Mouse (Mus musculus) midbrain, embryonic 16.5 days (tissue): Measurements from ENCODE around the gene Slc6a16. TPM values are rescaled to one million over a fixed set of nuclear protein-coding genes. Genes with fewer than 3 reads are reported as not detected.
A peak's percentile ranks its signal among the peaks of the same experiment; 100 is the strongest.

ENCODE experiments used
- ATAC-seq: fragments of 200-750 bp; cut with Nextera tagmentation; 2 replicates; pipeline ENCODE4 v1.8.0; 2017; ENCODE audit warnings: moderate TSS enrichment
- H3K27ac ChIP-seq: fragments of 300-500 bp; sonication (generic); 2 replicates; pipeline ENCODE4 v1.5.1; 2014; ENCODE audit warnings: mild to moderate bottlenecking, low read length, mixed read lengths
- H3K27me3 ChIP-seq: fragments of 300-500 bp; sonication (generic); 2 replicates; pipeline ENCODE4 v1.6.1; 2014; ENCODE audit warnings: low read depth, low read length, mixed read lengths; ENCODE audit not compliant: control insufficient read depth, insufficient read depth
- H3K36me3 ChIP-seq: fragments of 300-500 bp; sonication (generic); 2 replicates; pipeline ENCODE4 v1.6.1; 2014; ENCODE audit warnings: mild to moderate bottlenecking, low read length, moderate library complexity, mixed read lengths; ENCODE audit not compliant: control insufficient read depth, insufficient read depth
- H3K4me1 ChIP-seq: fragments of 300-500 bp; sonication (generic); 2 replicates; pipeline ENCODE4 v1.6.1; 2014; ENCODE audit warnings: mild to moderate bottlenecking, low read length, mixed read lengths; ENCODE audit not compliant: control insufficient read depth, insufficient read depth
- H3K4me2 ChIP-seq: fragments of 300-500 bp; sonication (generic); 2 replicates; pipeline ENCODE4 v1.6.1; 2014; ENCODE audit warnings: mild to moderate bottlenecking, low read length, mixed read lengths
- H3K4me3 ChIP-seq: fragments of 300-500 bp; sonication (generic); 2 replicates; pipeline ENCODE4 v1.5.1; 2014; ENCODE audit warnings: low read depth, mild to moderate bottlenecking, low read length, moderate library complexity, mixed read lengths
- H3K9ac ChIP-seq: fragments of 300-500 bp; sonication (generic); 2 replicates; pipeline ENCODE4 v1.6.1; 2014; ENCODE audit warnings: low read depth, low read length, mixed read lengths
- H3K9me3 ChIP-seq: fragments of 300-500 bp; sonication (generic); replicated peaks from 2 replicates; pipeline ENCODE4 v1.6.1; 2014; ENCODE audit warnings: mild to moderate bottlenecking, low read length, mixed read lengths; ENCODE audit not compliant: control insufficient read depth, poor library complexity, severe bottlenecking
- WGBS: fragments of 180-500 bp; shearing (Covaris S2); extraction: QIAGEN DNeasy Blood & Tissue Kit; methylation state at CpG from one replicate; pipeline ENCODE4 v1.1.7; 2014; 5-methylcytosine and 5-hydroxymethylcytosine counted together
- polyA plus RNA-seq: library from polyadenylated mRNA; unstranded; fragments of >200 nt; fragmentation: Nextera tagmentation; extraction: Ambion mirVana; gene quantifications from 2 replicates; pipeline ENCODE4 v1.2.1, GENCODE M21; 2015

The Slc6a16 gene
- 0.93 and 1.2 TPM in 2 replicates for polyA plus RNA-seq

- Histone ChIP-seq H3K36me3 (no peaks in the 10 kb centered on the region), H3K9ac (peak within 1 kb of the TSS; percentile 68), H3K4me3 (peak within 1 kb of the TSS; percentile 46), H3K27ac (no peak within 1 kb of the TSS), H3K27me3 (peaks cover 19% of the 10 kb centered on the region), H3K4me2 (peak within 1 kb of the TSS; percentile 87), H3K9me3 (no peaks in the 10 kb centered on the region), H3K4me1 (peaks cover 8% of the 10 kb centered on the region; the same call in 1 of the 2 replicates)
- 9% methylated on average over 49 of the region's 53 CpGs for WGBS
- peak; percentile 64 for ATAC-seq
Measured at GRCm38 (mm10) chr7:45240633-45241388, at the start of gene Slc6a16. Slc6a16 (plus strand) TSS chr7:45241085.

- no peak overlapping the region for H3K9ac ChIP-seq
- ATAC-seq, result no peak
- H3K4me2 ChIP-seq, result no peak overlapping the region
- H3K4me3 ChIP-seq, result no peak overlapping the region
- WGBS, result 81% methylated on average over 2 of the region's 2 CpGs
- H3K27me3 ChIP-seq, result peaks cover 3% of the 10 kb centered on the region; the same call in 1 of the 2 replicates
- no peak overlapping the region for H3K27ac ChIP-seq
- H3K4me1 ChIP-seq, result no peaks in the 10 kb centered on the region
- H3K9me3 ChIP-seq, result no peaks in the 10 kb centered on the region
- no peaks in the 10 kb centered on the region for H3K36me3 ChIP-seq
Measured at GRCm38 (mm10) chr7:45191161-45191560, 49.7 kb upstream of the Slc6a16 start.

- ATAC-seq, result no peak
- peaks cover 3% of the 10 kb centered on the region; the same call in 1 of the 2 replicates for H3K27me3 ChIP-seq
Measured at GRCm38 (mm10) chr7:45191803-45192363, 49.0 kb upstream of the Slc6a16 start.

GRCm38 (mm10) chr7:45192585-45193310 is 48.1 kb upstream of the Slc6a16 start:
- whole genome bisulfite sequencing, result 82% methylated on average over 7 of the region's 7 CpGs
- H3K4me2 ChIP-seq, result no peak overlapping the region
- H3K4me1 ChIP-seq, result no peaks in the 10 kb centered on the region
- no peak for ATAC-seq
- H3K27me3 ChIP-seq, result peaks cover 1% of the 10 kb centered on the region; the same call in 1 of the 2 replicates
- no peaks in the 10 kb centered on the region for H3K9me3 ChIP-seq
- no peaks in the 10 kb centered on the region for H3K36me3 ChIP-seq
- H3K27ac ChIP-seq, result no peak overlapping the region
- no peak overlapping the region for H3K9ac ChIP-seq
- H3K4me3 ChIP-seq, result no peak overlapping the region

More at GRCm38 (mm10) chr7:45191803-45192363, 49.0 kb upstream of the Slc6a16 start:
- Histone ChIP-seq H3K27ac (no peak overlapping the region), H3K9me3 (no peaks in the 10 kb centered on the region), H3K4me3 (no peak overlapping the region), H3K9ac (no peak overlapping the region), H3K4me1 (no peaks in the 10 kb centered on the region), H3K4me2 (no peak overlapping the region), H3K36me3 (no peaks in the 10 kb centered on the region)
- WGBS, result 28% methylated on average over 8 of the region's 8 CpGs

GRCm38 (mm10) chr7:45193406-45193805 is 47.5 kb upstream of the Slc6a16 start:
- Histone ChIP-seq H3K27me3 (no peaks in the 10 kb centered on the region), H3K9me3 (no peaks in the 10 kb centered on the region), H3K27ac (no peak overlapping the region), H3K9ac (no peak overlapping the region), H3K36me3 (no peaks in the 10 kb centered on the region), H3K4me2 (no peak overlapping the region), H3K4me3 (no peak overlapping the region), H3K4me1 (peaks cover 2% of the 10 kb centered on the region; the same call in 1 of the 2 replicates)
- no peak for ATAC-seq
- WGBS, result 67% methylated on average over 5 of the region's 5 CpGs

- H3K9ac ChIP-seq, result no peak overlapping the region
- no peaks in the 10 kb centered on the region for H3K27me3 ChIP-seq
- no peaks in the 10 kb centered on the region for H3K9me3 ChIP-seq
- ATAC-seq, result no peak
- H3K4me2 ChIP-seq, result no peak overlapping the region
- H3K36me3 ChIP-seq, result no peaks in the 10 kb centered on the region
- H3K27ac ChIP-seq, result no peak overlapping the region
- H3K4me3 ChIP-seq, result no peak overlapping the region
- WGBS, result 72% methylated on average over 17 of the region's 17 CpGs
- peaks cover 2% of the 10 kb centered on the region; the same call in 1 of the 2 replicates for H3K4me1 ChIP-seq
Measured at GRCm38 (mm10) chr7:45193871-45194785, 46.8 kb upstream of the Slc6a16 start.

- Histone ChIP-seq H3K9ac (0 out of 2 replicates have a peak overlapping the region, but pooled peaks have one; percentile 30), H3K36me3 (no peaks in the 10 kb centered on the region), H3K4me3 (no peak overlapping the region), H3K9me3 (no peaks in the 10 kb centered on the region), H3K27ac (no peak overlapping the region), H3K4me2 (no peak overlapping the region), H3K4me1 (peaks cover 2% of the 10 kb centered on the region; the same call in 1 of the 2 replicates), H3K27me3 (no peaks in the 10 kb centered on the region)
- ATAC-seq, result no peak
- 57% methylated on average over 13 of the region's 13 CpGs for WGBS
Measured at GRCm38 (mm10) chr7:45195341-45196175, 45.3 kb upstream of the Slc6a16 start.

GRCm38 (mm10) chr7:45196176-45196535 is 44.7 kb upstream of the Slc6a16 start:
- Histone ChIP-seq H3K9me3 (no peaks in the 10 kb centered on the region), H3K4me2 (no peak overlapping the region), H3K9ac (no peak overlapping the region), H3K27me3 (no peaks in the 10 kb centered on the region), H3K4me3 (no peak overlapping the region), H3K4me1 (peaks cover 2% of the 10 kb centered on the region; the same call in 1 of the 2 replicates), H3K27ac (no peak overlapping the region), H3K36me3 (no peaks in the 10 kb centered on the region)
- ATAC-seq, result no peak
- WGBS, result 80% methylated on average over 4 of the region's 4 CpGs
